Mouse (Mus musculus) MEL (cell line): ENCODE results near the gene Cenpa.

Source experiments
- CTCF ChIP-seq, 3 experiments: IDR thresholded peaks in 2 of 3; conservative IDR thresholded peaks in 1 of 3; 2 replicates each; pipeline ENCODE4 v1.5.1; 2011 to 2012; ENCODE audit warnings: low read length in 3 of 3, low read depth in 2 of 3, mild to moderate bottlenecking in 2 of 3, improper control_type of control experiment in 1 of 3, inconsistent platforms in 1 of 3, mixed read lengths in 1 of 3, moderate library complexity in 1 of 3; ENCODE audit not compliant: control insufficient read depth in 1 of 3, insufficient read depth in 1 of 3, poor library complexity in 1 of 3, severe bottlenecking in 1 of 3
- ELF1 ChIP-seq: IDR thresholded peaks from 2 replicates; pipeline ENCODE4 v1.6.1; 2014; ENCODE audit warnings: low read depth, mild to moderate bottlenecking, inconsistent platforms, low read length, improper control_type of control experiment, moderate library complexity
- ETS1 ChIP-seq: IDR thresholded peaks from 2 replicates; pipeline ENCODE4 v1.6.1; 2012; ENCODE audit warnings: low read depth, mild to moderate bottlenecking, inconsistent platforms, low read length, improper control_type of control experiment, moderate library complexity
- GABPA ChIP-seq: IDR thresholded peaks from 2 replicates; pipeline ENCODE4 v1.6.1; 2012; ENCODE audit warnings: low read depth, mild to moderate bottlenecking, inconsistent platforms, low read length, improper control_type of control experiment, moderate library complexity
- JUND ChIP-seq: IDR thresholded peaks from 2 replicates; pipeline ENCODE4 v1.6.1; 2011; ENCODE audit warnings: low read depth, mild to moderate bottlenecking, improper control_type of control experiment, low read length
- KAT2A ChIP-seq: conservative IDR thresholded peaks from 2 replicates; pipeline ENCODE4 v1.6.1; 2012; ENCODE audit warnings: low read depth, low read length, improper control_type of control experiment, inconsistent platforms
- MAX ChIP-seq: IDR thresholded peaks from 2 replicates; pipeline ENCODE4 v1.6.1; 2011; ENCODE audit warnings: low read length, improper control_type of control experiment
- MYC ChIP-seq: IDR thresholded peaks from 2 replicates; pipeline ENCODE4 v1.6.1; 2011; ENCODE audit warnings: low read depth, mild to moderate bottlenecking, low read length, improper control_type of control experiment, moderate library complexity
- TAL1 ChIP-seq: IDR thresholded peaks from 2 replicates; pipeline ENCODE4 v1.6.1; 2012; ENCODE audit warnings: mild to moderate bottlenecking, inconsistent platforms, low read length, moderate library complexity, mixed read lengths
- ZKSCAN1 ChIP-seq: IDR thresholded peaks from 2 replicates; pipeline ENCODE4 v1.6.1; 2012; ENCODE audit warnings: low read depth, mild to moderate bottlenecking, inconsistent platforms, low read length, improper control_type of control experiment, moderate library complexity

DNA sequence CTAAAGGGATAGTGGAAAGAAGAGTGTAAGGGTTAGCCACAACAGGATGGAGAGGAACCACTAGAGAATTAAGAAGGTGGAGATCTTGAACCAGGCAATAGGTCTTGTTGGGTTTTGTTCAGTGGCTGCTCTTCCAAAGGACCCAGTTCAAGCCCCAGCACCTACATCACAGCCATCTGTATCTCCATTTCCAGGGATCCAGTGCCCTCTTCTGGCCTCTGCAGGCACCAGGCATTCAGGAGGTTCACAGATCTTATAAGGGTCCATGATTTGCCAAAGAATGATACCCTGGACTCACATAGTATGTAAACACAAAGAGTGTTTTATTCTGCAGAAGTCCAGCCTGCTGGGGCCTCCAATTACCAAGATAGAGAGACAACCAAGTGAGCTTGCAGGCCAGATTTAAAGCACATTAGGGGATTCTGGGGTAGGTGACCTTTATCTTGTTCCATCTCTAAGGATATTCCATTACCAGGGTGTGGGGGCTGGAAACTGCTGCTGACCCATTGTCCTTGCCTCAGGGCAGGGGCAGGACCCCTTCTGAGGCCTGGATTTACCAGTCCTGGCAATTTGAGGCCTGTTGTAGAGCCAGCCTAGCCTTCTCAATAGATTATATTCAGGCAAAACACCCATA, 16.5 kb downstream of the Cenpa start:
- TF ChIP-seq CTCF (IDR thresholded peaks at IDR 0.05 in 2 of 3, conservative IDR thresholded peaks at IDR 0.05 in 1 of 3; ENCODE audit: control insufficient read depth in 1 of 3, insufficient read depth in 1 of 3, low read depth in 2 of 3, low read length in 3 of 3, poor library complexity in 1 of 3, severe bottlenecking in 1 of 3) (peak; percentile 50 to 80 (median 79); a peak in 5 of 6 replicates), GABPA (no peak), JUND (no peak), MYC (no peak), ZKSCAN1 (no peak), ELF1 (no peak), ETS1 (no peak), KAT2A (no peak), MAX (no peak), TAL1 (no peak)
